Mouse (Mus musculus) lung, embryonic 14.5 days (tissue): Measurements from ENCODE around the gene BC049730. TPM values are rescaled to one million over a fixed set of nuclear protein-coding genes. Genes with fewer than 3 reads are reported as not detected.
"Not testable (repeated sequence)": the region's sequence is repeated elsewhere in the genome, so short reads cannot be mapped to it uniquely, and the experiment has no call there.

Source experiments
- ATAC-seq: fragments of 200-750 bp; cut with Nextera tagmentation; 2 replicates; pipeline ENCODE4 v1.8.0; 2017; ENCODE audit warnings: mild to moderate bottlenecking, moderate TSS enrichment, moderate library complexity; ENCODE audit not compliant: insufficient read depth
- DNase-seq: peaks from one replicate; pipeline ENCODE4 v3.0.0-alpha.2; 2015
- H3K27ac ChIP-seq: fragments of 300-500 bp; sonication (generic); 2 replicates; pipeline ENCODE4 v1.5.1; 2014; ENCODE audit warnings: low read depth, mild to moderate bottlenecking, moderate library complexity
- H3K27me3 ChIP-seq: fragments of 300-500 bp; sonication (generic); 2 replicates; pipeline ENCODE4 v1.6.1; 2014; ENCODE audit warnings: low read length, control low read depth; ENCODE audit not compliant: insufficient read depth
- H3K36me3 ChIP-seq: fragments of 300-500 bp; sonication (generic); 2 replicates; pipeline ENCODE4 v1.6.1; 2014; ENCODE audit warnings: control low read depth; ENCODE audit not compliant: insufficient read depth
- H3K4me1 ChIP-seq: fragments of 300-500 bp; sonication (generic); 2 replicates; pipeline ENCODE4 v1.6.1; 2014; ENCODE audit warnings: antibody characterized with exemption, control low read depth; ENCODE audit not compliant: insufficient read depth
- H3K4me2 ChIP-seq: fragments of 300-500 bp; sonication (generic); 2 replicates; pipeline ENCODE4 v1.6.1; 2014; ENCODE audit warnings: mild to moderate bottlenecking
- H3K4me3 ChIP-seq: fragments of 300-500 bp; sonication (generic); 2 replicates; pipeline ENCODE4 v1.5.1; 2014; ENCODE audit warnings: low read depth, low read length
- H3K9ac ChIP-seq: fragments of 300-500 bp; sonication (generic); 2 replicates; pipeline ENCODE4 v1.6.1; 2014
- H3K9me3 ChIP-seq: fragments of 300-500 bp; sonication (generic); 2 replicates; pipeline ENCODE4 v1.6.1; 2016; ENCODE audit warnings: low read depth, low read length, control low read depth
- CTCF ChIP-seq: IDR thresholded peaks from 2 replicates; pipeline ENCODE4 v1.5.1; 2016; ENCODE audit warnings: antibody characterized with exemption, low read depth
- WGBS: fragments of 180-500 bp; shearing (Covaris S2); extraction: QIAGEN DNeasy Blood & Tissue Kit; methylation state at CpG from one replicate; pipeline ENCODE4 v1.1.7; 2014; 5-methylcytosine and 5-hydroxymethylcytosine counted together
- polyA plus RNA-seq: library from polyadenylated mRNA; unstranded; fragments of >200 nt; fragmentation: Nextera tagmentation; extraction: Ambion mirVana; gene quantifications from 2 replicates; pipeline ENCODE4 v1.2.1, GENCODE M21; 2014

Gene BC049730
- polyA plus RNA-seq, 1 experiment from 2014 or later: not detected

DNA sequence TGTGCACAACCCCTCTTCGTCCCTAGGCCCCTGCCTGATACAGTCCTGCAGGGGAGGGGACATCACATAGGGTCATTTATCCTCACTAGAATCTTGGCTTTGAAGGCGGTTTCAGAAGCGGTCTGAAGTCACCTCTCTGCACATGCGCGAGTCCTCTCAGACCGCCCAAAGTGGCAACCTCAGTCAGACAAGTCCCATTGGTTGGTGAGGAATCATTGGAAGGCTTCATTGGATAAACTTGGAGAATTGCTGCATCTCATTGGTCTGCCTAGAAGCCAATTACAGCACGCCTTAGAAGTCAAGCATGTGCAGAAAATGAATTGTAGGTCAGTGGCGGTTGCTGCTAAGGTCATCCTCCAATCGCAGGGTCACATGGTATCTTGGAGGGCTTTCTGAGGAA is 32.5 kb upstream of the BC049730 start, which contains the start of gene Tex101:
Tex101 (minus strand) TSS at position 101 of the 400 bp plus-strand sequence.
- Histone ChIP-seq H3K9me3 (no peaks in the 10 kb centered on the region), H3K27me3 (no peaks in the 10 kb centered on the region), H3K9ac (no peak within 1 kb of the TSS), H3K36me3 (no peaks in the 10 kb centered on the region), H3K4me2 (no peak within 1 kb of the TSS), H3K27ac (no peak within 1 kb of the TSS), H3K4me1 (no peaks in the 10 kb centered on the region), H3K4me3 (no peak within 1 kb of the TSS)
- no peak for ATAC-seq
- no peak for DNase-seq
- WGBS: 82% methylated on average over 9 of the region's 9 CpGs
- TF ChIP-seq CTCF: no peak

DNA sequence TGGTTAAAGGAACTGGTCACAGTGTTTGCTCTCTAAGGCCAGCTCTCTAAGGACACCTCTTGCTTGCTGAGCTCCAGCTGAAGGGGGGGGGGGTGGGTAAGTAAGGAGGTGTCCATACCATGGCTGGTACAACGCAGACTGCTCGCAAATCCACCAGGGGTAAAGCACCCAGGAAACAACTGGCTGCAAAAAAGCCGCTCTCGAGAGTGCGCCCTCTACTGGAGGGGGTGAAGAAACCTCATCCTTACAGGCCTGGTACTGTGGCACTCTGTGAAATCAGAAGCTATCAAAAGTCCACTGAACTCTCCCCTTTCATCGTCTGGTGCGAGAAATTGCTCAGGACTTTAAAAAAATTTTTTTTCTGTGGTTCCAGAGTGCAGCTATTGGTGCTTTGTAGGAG is 24.9 kb upstream of the BC049730 start:
- H3K4me3 ChIP-seq, H3K27me3 ChIP-seq, ATAC-seq, DNase-seq, H3K36me3 ChIP-seq, H3K9me3 ChIP-seq, H3K4me2 ChIP-seq, H3K4me1 ChIP-seq, H3K9ac ChIP-seq, H3K27ac ChIP-seq: not testable (repeated sequence)
- peak; percentile 9; the same call in 1 of the 2 replicates for TF ChIP-seq CTCF
- WGBS: 64% methylated on average over 7 of the region's 7 CpGs

DNA sequence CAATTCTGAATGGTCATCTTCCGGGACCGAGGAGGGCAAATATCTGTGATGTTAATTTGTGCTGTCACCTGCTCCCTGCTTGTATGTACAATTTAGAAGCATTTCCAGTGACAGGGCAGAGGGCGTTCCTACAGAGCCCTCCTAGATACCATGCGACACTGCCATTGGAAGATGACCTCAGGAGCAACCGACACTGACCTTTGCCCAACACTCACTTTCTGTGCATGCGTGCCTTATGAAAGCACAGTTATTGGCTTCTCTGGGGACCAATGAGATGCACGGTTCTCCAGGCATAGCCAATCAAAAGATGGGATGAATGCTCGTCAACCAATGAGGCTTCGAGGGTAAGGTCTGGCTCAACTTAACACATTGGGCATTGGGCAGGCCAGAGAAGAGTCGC is 21.5 kb upstream of the BC049730 start:
- not testable (repeated sequence) for ATAC-seq

DNA sequence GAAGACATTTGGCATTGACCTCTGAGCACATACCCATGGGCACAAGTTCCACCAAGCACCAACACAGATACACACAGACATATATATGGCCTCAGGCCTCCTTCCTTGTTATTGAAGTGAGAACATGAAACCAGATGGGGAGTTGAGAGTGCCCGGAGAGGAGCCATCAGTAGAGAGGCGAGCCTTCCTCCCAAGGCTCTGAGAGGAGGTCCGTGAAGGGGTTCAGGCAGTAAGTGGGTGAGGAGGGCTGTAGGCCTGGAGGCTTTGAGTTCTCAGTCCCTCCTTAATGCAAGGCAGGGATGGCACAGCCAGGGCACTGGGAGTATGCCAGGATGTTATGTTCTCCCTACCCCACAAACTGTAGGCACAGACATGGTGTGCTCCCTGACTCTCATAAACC is 16.3 kb upstream of the BC049730 start:
- not testable (repeated sequence) for H3K4me3 ChIP-seq, DNase-seq, H3K27ac ChIP-seq, H3K4me1 ChIP-seq, H3K9me3 ChIP-seq, H3K27me3 ChIP-seq, ATAC-seq, H3K4me2 ChIP-seq, H3K36me3 ChIP-seq, H3K9ac ChIP-seq
- WGBS: 56% methylated on average over 2 of the region's 3 CpGs

More for the DNA sequence above, 21.5 kb upstream of the BC049730 start:
- H3K4me2 ChIP-seq, H3K27ac ChIP-seq, H3K9me3 ChIP-seq, H3K9ac ChIP-seq, H3K27me3 ChIP-seq, H3K36me3 ChIP-seq, H3K4me3 ChIP-seq, H3K4me1 ChIP-seq, DNase-seq: not testable (repeated sequence)
- WGBS: 92% methylated on average over 10 of the region's 10 CpGs

DNA sequence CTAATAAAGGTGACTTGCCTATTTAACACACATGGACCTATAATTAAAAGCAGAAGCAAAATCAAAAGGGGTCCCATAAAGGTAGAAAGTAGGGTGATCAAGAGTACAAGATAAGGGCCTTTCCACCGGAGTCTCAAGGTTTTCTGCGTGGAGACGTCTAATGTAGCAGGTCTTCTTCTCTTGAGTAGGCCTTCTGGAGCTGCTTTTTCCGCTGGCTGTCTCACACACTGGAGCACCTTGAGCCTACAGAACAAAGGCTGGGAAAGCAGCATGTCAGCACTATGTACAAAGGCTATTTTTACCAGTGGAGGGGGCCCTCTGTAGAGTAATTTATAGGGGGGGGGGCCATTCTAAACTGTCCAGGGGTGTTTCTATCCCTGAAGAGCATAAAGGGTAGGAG is 11.2 kb upstream of the BC049730 start:
- H3K4me2 ChIP-seq, H3K27ac ChIP-seq, H3K4me3 ChIP-seq, H3K27me3 ChIP-seq, ATAC-seq, H3K36me3 ChIP-seq, H3K9ac ChIP-seq, H3K9me3 ChIP-seq, H3K4me1 ChIP-seq, DNase-seq: not testable (repeated sequence)
- 89% methylated on average over 4 of the region's 4 CpGs for WGBS

DNA sequence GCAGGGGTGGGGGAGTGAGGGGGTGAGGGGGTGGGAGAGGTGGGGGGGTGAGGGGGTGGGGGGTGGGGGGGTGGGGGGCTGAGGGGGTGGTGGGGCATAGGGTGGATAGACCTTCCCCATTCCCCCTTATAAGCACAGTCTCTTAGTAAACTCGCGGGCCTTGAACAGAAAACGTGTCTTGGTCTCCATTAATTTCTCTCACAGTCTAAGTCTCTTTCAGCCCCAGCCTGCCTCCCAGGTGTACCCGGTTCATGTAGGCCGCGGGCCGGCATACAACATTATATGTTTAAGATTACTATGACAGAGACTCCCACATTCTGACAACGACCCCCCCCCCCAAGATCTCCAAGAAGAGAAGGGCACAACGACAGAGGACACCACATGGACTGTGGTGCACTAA is 6.2 kb upstream of the BC049730 start:
- H3K9ac ChIP-seq, H3K9me3 ChIP-seq, H3K4me1 ChIP-seq, H3K4me2 ChIP-seq, H3K27ac ChIP-seq, DNase-seq, H3K36me3 ChIP-seq, ATAC-seq, H3K27me3 ChIP-seq, H3K4me3 ChIP-seq: not testable (repeated sequence)
- WGBS: 69% methylated on average over 9 of the region's 9 CpGs

DNA sequence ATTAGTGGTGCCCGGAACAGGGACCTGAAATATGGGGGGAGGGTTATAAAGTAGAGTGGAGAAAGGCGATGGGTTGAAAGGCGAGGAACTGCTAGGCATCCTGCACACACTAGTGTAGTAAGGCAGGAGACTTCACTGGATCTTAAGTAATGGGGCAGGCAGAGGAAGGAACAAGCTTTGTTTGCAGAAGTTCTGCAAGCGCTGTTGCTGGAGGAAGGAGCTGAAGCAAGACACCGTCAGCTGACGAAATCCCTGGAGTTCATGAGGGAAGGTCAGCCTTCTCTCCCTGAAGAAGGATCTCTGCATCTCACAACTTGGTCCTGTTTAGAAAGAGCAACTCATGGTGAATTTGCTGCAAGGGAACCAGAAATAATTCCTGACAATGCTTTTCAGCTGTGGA is 6.0 kb downstream of the BC049730 start:
- no peak for ATAC-seq
- WGBS: 54% methylated on average over 6 of the region's 6 CpGs
- H3K4me3 ChIP-seq: no peak overlapping the region
- H3K4me1 ChIP-seq: no peaks in the 10 kb centered on the region
- DNase-seq: no peak
- H3K9me3 ChIP-seq: no peaks in the 10 kb centered on the region
- no peak overlapping the region for H3K9ac ChIP-seq
- no peak for TF ChIP-seq CTCF
- H3K27me3 ChIP-seq: no peaks in the 10 kb centered on the region
- H3K36me3 ChIP-seq: no peaks in the 10 kb centered on the region
- no peak overlapping the region for H3K4me2 ChIP-seq
- H3K27ac ChIP-seq: no peak overlapping the region

DNA sequence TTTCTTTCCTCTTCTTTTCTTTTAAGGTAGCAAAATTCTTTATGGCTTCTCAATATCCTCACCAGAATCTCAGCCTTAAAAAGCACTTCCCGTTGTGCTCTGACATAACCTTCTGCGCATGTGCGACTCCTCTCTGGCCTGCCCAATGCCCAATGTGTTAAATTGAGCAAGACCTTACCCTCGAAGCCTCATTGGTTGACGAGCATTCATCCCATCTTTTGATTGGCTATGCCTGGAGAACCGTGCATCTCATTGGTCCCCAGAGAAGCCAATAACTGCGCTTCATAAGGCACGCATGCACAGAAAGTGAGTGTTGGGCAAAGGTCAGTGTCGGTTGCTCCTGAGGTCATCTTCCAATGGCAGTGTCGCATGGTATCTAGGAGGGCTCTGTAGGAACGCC is 17.8 kb downstream of the BC049730 start, which contains the start of gene Gm4763:
Gm4763 (minus strand) TSS at position 101 of the 400 bp plus-strand sequence.
- H3K9me3 ChIP-seq, DNase-seq, H3K36me3 ChIP-seq, H3K4me3 ChIP-seq, H3K9ac ChIP-seq, ATAC-seq, H3K27ac ChIP-seq, H3K4me1 ChIP-seq, H3K4me2 ChIP-seq, H3K27me3 ChIP-seq: not testable (repeated sequence)
- WGBS: 86% methylated on average over 11 of the region's 11 CpGs
